Mouse (Mus musculus) cerebellum, adult 18-20 months (tissue): Measurements from ENCODE around the gene Prdm11.

Source experiments
- DNase-seq, 2 experiments: peaks; one replicate each; pipeline ENCODE4 v3.0.0; 2021

Gene Prdm11

DNA sequence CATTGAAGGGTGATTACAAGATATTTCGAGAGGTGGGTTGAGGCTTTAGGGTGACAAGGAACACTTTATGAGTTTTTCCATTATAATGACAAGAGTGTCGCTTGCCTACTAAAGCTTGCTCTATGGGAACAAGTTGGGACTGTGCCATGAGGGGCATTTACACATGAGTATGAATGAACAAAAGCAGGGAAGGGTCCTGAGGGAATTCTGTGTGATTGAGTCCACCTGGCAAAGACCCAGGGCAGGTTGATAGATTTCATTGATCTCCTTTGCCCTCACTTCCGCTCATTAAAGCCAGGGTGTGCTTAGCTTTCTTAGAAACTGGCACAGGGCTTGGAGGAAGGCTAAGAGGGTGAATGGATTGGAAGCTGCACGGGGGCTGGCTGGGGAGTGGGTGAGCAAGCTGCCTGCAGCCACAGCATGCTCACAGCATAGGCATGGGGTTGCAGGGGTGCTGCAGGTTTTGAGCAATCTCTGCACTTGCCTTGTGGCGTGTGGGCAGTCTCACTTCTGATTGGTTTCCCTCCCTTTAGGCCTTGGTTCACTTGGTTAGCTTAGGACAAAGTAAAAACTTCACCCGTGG, 121.2 kb downstream of the Prdm11 start:
- no peak for DNase-seq

DNA sequence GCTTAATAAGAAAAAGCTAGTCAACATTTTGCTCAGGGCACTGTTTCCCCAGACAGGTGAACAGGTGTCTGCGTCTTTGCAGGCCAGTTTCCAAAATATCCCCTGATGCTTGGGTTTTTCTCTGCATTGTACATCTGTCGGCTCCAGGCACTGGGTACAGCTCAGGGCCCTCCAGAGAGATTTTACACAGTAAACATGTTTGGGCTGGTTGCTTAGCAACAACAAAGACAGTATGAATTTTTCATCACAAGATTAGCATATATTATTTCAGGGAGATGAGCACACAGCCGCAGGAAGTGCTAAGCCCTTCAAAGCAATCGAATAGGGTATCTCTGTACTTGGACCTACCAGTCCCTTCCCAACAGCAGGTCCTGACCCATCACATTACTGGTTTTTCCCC, 125.3 kb downstream of the Prdm11 start:
- DNase-seq = no peak

GRCm38 (mm10) chr2:92917405-92918142, 128.4 kb downstream of the Prdm11 start:
- peak; percentile 28 to 37 for DNase-seq

- peak; percentile 40 to 60 for DNase-seq
These were observed 130.0 kb downstream of the Prdm11 start for GRCm38 (mm10) chr2:92915659-92916631.
